Mouse (Mus musculus): ENCODE measurements around the gene Zfp970. TPM values are rescaled to one million over a fixed set of nuclear protein-coding genes. Genes with fewer than 3 reads are reported as not detected.

The Zfp970 gene
- polyA plus RNA-seq, 1 experiment from 2014 or later: 7.6 TPM

Other genes starting within 250 kb of the Zfp970 start
- gene Gm14409, start 197.7 kb upstream of the Zfp970 start, polyA plus RNA-seq (2014; fragmentation: Nextera tagmentation; extraction: Ambion mirVana): not detected in 2 replicates
- gene Gm14412, start 140.4 kb upstream of the Zfp970 start, polyA plus RNA-seq (2014; fragmentation: Nextera tagmentation; extraction: Ambion mirVana): 0.11 and 0.27 TPM in 2 replicates
- 11.9 and 12.0 TPM in 2 replicates for gene Gm14418, start 66.4 kb upstream of the Zfp970 start, polyA plus RNA-seq (2014; fragmentation: Nextera tagmentation; extraction: Ambion mirVana)
- 3.3 and 4.2 TPM in 2 replicates for gene Gm14403, start 33.5 kb downstream of the Zfp970 start, polyA plus RNA-seq (2014; fragmentation: Nextera tagmentation; extraction: Ambion mirVana)
- not detected in 2 replicates for gene Gm14406, start 113.5 kb downstream of the Zfp970 start, polyA plus RNA-seq (2014; fragmentation: Nextera tagmentation; extraction: Ambion mirVana)